Mouse (Mus musculus) ES-E14 (cell line): ENCODE data around the gene Il21r.

Experiments used
- CHD2 ChIP-seq: IDR thresholded peaks from 2 replicates; pipeline ENCODE4 v1.6.1; 2014; ENCODE audit warnings: mild to moderate bottlenecking, low read depth, low read length, inconsistent platforms
- ZC3H11A ChIP-seq: IDR thresholded peaks from 2 replicates; pipeline ENCODE4 v1.6.1; 2012; ENCODE audit warnings: low read depth, mild to moderate bottlenecking, inconsistent platforms, low read length, borderline replicate concordance

GRCm38 (mm10) chr7:125605725-125606139 is 2.5 kb downstream of the Il21r start:
- no peak for TF ChIP-seq ZC3H11A
- TF ChIP-seq CHD2, result no peak
